Comparison of ENCODE assay signal across 12 mouse cellular contexts in genomic region chr11:50672866-50673265, GRCm38 (mm10).
DNase-seq lines count a peak whose midpoint lies in the region; ATAC-seq and TF ChIP-seq lines count a peak whose summit lies in the region.
"Had no signal": no experiment of that assay in that cellular context is flagged by ENCODE, and none has a peak within 500 bp of the region (broad histone marks: within the 10 kb centered on the region; RNA-seq: fewer than 3 reads in every experiment).

No protein-coding gene starts in this region.

- H3K4me3 ChIP-seq in gastrocnemius, adult 2 months, result no peak overlapping the region
- no peak overlapping the region for H3K4me3 ChIP-seq in myocyte
- H3K4me3 ChIP-seq in thymus, adult 2 months (ENCODE audit: control insufficient read depth, insufficient read depth, low read length), result no peak overlapping the region
- H3K4me3 ChIP-seq: embryonic facial prominence, embryonic 13.5 days; kidney, embryonic 15.5 days; liver, embryonic 15.5 days; neural tube, embryonic 13.5 days had no signal

- peak; percentile 43; the same call in 1 of the 2 replicates for ATAC-seq in cerebellum, adult (ENCODE audit: insufficient number of reproducible peaks, low FRiP score, low TSS enrichment)
- ATAC-seq in granulocyte monocyte progenitor cell, adult 5-6 weeks (replicated peaks; ENCODE audit: poor library complexity, severe bottlenecking), result no peak

- no peaks in the 10 kb centered on the region for H3K36me3 ChIP-seq in myocyte (ENCODE audit: control insufficient read depth, insufficient read depth)
- H3K36me3 ChIP-seq in thymus, adult 2 months (ENCODE audit: control insufficient read depth, insufficient read depth, low read length), result no peaks in the 10 kb centered on the region
- H3K36me3 ChIP-seq: embryonic facial prominence, embryonic 13.5 days; kidney, embryonic 15.5 days; liver, embryonic 15.5 days; neural tube, embryonic 13.5 days had no signal

- H3K27me3 ChIP-seq in myocyte (ENCODE audit: control insufficient read depth, insufficient read depth, insufficient read length), result no peaks in the 10 kb centered on the region
- no peaks in the 10 kb centered on the region for H3K27me3 ChIP-seq in thymus, adult 2 months (ENCODE audit: control insufficient read depth, insufficient read depth, low read length)
- H3K27me3 ChIP-seq: embryonic facial prominence, embryonic 13.5 days; kidney, embryonic 15.5 days; liver, embryonic 15.5 days; neural tube, embryonic 13.5 days had no signal

- TF ChIP-seq CTCF in gastrocnemius, adult 2 months (IDR thresholded peaks at IDR 0.05), result no peak
- no peak for TF ChIP-seq CTCF in thymus, adult 2 months (IDR thresholded peaks at IDR 0.05; ENCODE audit: borderline replicate concordance, control insufficient read depth, extremely low read depth, insufficient read depth, low read length, poor library complexity)

- intact Hi-C loops in gastrocnemius, adult 2 months (cut with DNase I), result loop anchor here (1.0 to 5.0 kb wide), 3 partner anchors 23 to 70 kb away; partner anchors contain the start of gene Adamts2

- H3K4me1 ChIP-seq in thymus, adult 2 months (replicated peaks; ENCODE audit: control insufficient read depth, insufficient read depth, low read length), result no peaks in the 10 kb centered on the region
- H3K4me1 ChIP-seq: liver, embryonic 15.5 days had no signal

- H3K27ac ChIP-seq in gastrocnemius, adult 2 months, result peak overlapping the region; percentile 83
- no peak overlapping the region for H3K27ac ChIP-seq in thymus, adult 2 months (ENCODE audit: control insufficient read depth, insufficient read depth, low read length)
- H3K27ac ChIP-seq: embryonic facial prominence, embryonic 13.5 days; kidney, embryonic 15.5 days; liver, embryonic 15.5 days; neural tube, embryonic 13.5 days had no signal

- H3K4me2 ChIP-seq in myocyte (ENCODE audit: low read depth), result peak overlapping the region; percentile 66
- H3K4me2 ChIP-seq: embryonic facial prominence, embryonic 13.5 days; kidney, embryonic 15.5 days; liver, embryonic 15.5 days; neural tube, embryonic 13.5 days had no signal

- H3ac ChIP-seq in myocyte (ENCODE audit: control insufficient read depth, insufficient read length), result no peak overlapping the region

- 50% methylated on average over 7 of the region's 7 CpGs for WGBS in thymus, adult 2 months

- TF ChIP-seq POLR2A in myocyte (IDR thresholded peaks at IDR 0.05; ENCODE audit: insufficient read length, low read depth), result peak; percentile 42
- no peak for TF ChIP-seq POLR2A in thymus, adult 2 months (IDR thresholded peaks at IDR 0.05; ENCODE audit: control insufficient read depth, extremely low read depth, insufficient read depth, low read length, poor library complexity)

- peak; percentile 32 to 41 for DNase-seq in right cerebral cortex, postnatal 10 days (ENCODE audit: low spot score in 2 of 2)
- DNase-seq in right cerebral cortex, postnatal 25 days, result no peak
- peak; percentile 96 for DNase-seq in gastrocnemius, adult 2 months
- DNase-seq in spleen, postnatal 10 days (ENCODE audit: low spot score in 2 of 2), result no peak
- no peak for DNase-seq in thymus, adult 2 months

- H3K79me2 ChIP-seq in myocyte (ENCODE audit: control insufficient read depth, insufficient read depth), result no peaks in the 10 kb centered on the region

TF ChIP-seq in myocyte, 11 proteins besides CTCF, POLR2A, EP300 and RAD21:
- no peak for TF ChIP-seq REST (IDR thresholded peaks at IDR 0.05; ENCODE audit: insufficient read depth, insufficient read length)
- TF ChIP-seq MYOD1 (IDR thresholded peaks at IDR 0.05; ENCODE audit: control insufficient read depth in 1 of 3, insufficient read length in 2 of 3, low read depth in 2 of 3), result peak in 2 of 3 experiments; percentile 60 to 83
- peak; percentile 43 to 85 (median 67) for TF ChIP-seq MYOG (IDR thresholded peaks at IDR 0.05; ENCODE audit: control insufficient read depth in 1 of 3, insufficient read depth in 1 of 3, insufficient read length in 2 of 3, low read depth in 2 of 3)
- peak; percentile 49 for TF ChIP-seq POLR2AphosphoS2 (IDR thresholded peaks at IDR 0.05; ENCODE audit: insufficient read length, low read depth)
- peak; percentile 43 for TF ChIP-seq MAX (IDR thresholded peaks at IDR 0.05; ENCODE audit: low read depth)
- TF ChIP-seq USF1 (IDR thresholded peaks at IDR 0.05; ENCODE audit: low read depth), result peak; percentile 79

Comparison
In these comparisons a context has a peak if more than half of its experiments do, and no peak if none do; other contexts are left out.
1. DNase-seq: peak in right cerebral cortex, postnatal 10 days (2 of 2) and gastrocnemius, adult 2 months (single experiment); none in right cerebral cortex, postnatal 25 days (single experiment), spleen, postnatal 10 days (0 of 2) and thymus, adult 2 months (single experiment).